Mouse (Mus musculus): ENCODE data around the gene Dlx5.

DNA sequence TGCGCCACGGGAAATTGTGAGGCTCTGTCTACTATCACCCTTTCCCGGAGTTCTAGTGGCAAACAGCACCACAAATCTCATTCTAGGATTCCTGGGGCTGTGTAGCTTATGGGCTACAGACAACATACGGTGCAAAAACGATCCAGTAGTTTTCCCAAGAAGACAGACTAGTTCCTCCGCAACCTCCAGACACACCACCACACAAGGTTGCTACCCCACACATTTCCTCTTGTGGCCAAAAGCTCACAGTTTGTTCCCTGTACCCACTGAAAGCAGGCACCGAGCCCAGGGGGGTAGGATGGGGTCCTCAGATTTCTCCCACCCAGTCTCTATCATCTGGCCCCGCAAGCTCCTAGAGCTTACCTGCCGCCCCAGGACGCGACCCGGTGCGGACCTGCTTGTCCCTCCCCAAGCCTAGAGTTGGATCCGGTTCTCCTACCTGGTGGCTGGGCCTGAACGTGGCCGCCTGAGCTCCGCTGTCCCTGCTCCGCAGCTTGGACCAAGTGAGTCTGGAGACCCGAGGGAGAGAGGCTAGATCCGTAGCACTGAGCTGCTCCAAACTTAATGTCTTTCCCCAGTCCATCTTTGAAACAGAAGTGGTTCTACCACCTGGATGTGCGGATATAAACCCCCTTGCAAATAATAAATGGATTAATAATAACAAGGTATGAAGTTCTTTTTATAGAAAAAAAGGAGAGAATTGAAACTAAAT lies 20.6 kb downstream of the Dlx5 start:
- TF ChIP-seq POLR2A (IDR thresholded peaks at IDR 0.05; ENCODE audit: control insufficient read depth, extremely low read depth, insufficient read depth, low read length, poor library complexity) (no peak), CTCF (IDR thresholded peaks at IDR 0.05; ENCODE audit: borderline replicate concordance, control insufficient read depth, extremely low read depth, insufficient read depth, low read length, poor library complexity) (no peak)

All from thymus, adult 2 months (tissue).